Mouse (Mus musculus): Measurements from ENCODE around the gene Ncapd2. TPM values are rescaled to one million over a fixed set of nuclear protein-coding genes. Genes with fewer than 3 reads are reported as not detected.

Ncapd2 gene
- polyA plus RNA-seq, 1 experiment from 2014 or later, result 16.6 TPM

DNA sequence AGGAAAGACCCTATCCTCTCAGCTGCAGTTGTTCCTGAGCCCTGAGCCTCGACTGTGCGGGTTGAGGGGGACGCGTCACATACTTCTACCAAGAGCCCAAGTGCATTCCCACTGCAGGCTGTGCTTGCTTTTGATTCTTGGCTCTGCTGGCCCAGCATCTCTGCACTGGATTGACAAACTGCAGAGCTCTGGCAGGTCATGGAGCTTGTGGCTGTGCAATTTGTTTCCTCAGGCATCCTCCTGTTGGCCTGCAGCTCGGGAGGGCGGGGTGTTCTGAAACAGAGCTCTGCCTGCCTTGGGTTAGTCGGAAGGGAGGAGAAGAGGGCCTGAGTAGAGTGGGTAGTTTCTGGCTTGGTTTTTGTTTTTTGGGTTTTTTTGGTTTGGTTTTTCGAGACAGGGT is 49.1 kb downstream of the Ncapd2 start:
- no peak overlapping the region for H3K4me2 ChIP-seq (replicated peaks; ENCODE audit: low read depth)
- no peak overlapping the region for H3K27ac ChIP-seq (replicated peaks)
- no peaks in the 10 kb centered on the region for H3K27me3 ChIP-seq (ENCODE audit: control insufficient read depth, insufficient read depth, low read length)
- ATAC-seq (ENCODE audit: low FRiP score, low TSS enrichment) (no peak), DNase-seq (ENCODE audit: low spot score) (no peak)
- H3K4me1 ChIP-seq (replicated peaks; ENCODE audit: control insufficient read depth, insufficient read depth), result no peaks in the 10 kb centered on the region
- no peak overlapping the region for H3K9ac ChIP-seq (ENCODE audit: low read length)
- TF ChIP-seq CTCF (IDR thresholded peaks at IDR 0.05; ENCODE audit: low read depth) (no peak), EP300 (optimal IDR thresholded peaks at IDR 0.05) (no peak)
- 92% methylated on average over 8 of the region's 8 CpGs for WGBS
- H3K36me3 ChIP-seq (ENCODE audit: control insufficient read depth, insufficient read depth, low read length), result peaks cover 23% of the 10 kb centered on the region
- H3K9me3 ChIP-seq (ENCODE audit: control insufficient read depth, low read length), result no peaks in the 10 kb centered on the region
- H3K4me3 ChIP-seq (ENCODE audit: low read depth, low read length), result no peak overlapping the region

DNA sequence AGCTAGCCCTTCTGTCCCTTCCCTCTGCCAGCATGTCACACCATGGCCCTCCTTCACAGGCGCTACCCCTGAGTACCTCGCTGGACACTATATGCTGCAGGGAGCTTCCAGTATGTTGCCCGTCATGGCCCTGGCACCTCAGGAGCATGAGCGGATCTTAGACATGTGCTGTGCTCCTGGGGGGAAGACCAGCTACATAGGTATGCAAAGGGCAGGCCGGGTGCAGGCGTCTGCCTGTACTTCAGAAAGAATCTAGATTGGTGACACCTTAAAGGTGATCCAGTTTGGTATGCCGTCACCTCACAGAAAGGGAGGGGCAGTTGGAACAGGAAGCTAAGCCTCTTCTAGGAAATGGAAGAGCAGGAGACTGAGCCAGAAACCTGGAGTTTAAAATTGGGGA is 51.8 kb downstream of the Ncapd2 start:
- DNase-seq (ENCODE audit: low spot score) (no peak), ATAC-seq (ENCODE audit: low FRiP score, low TSS enrichment) (no peak)

DNA sequence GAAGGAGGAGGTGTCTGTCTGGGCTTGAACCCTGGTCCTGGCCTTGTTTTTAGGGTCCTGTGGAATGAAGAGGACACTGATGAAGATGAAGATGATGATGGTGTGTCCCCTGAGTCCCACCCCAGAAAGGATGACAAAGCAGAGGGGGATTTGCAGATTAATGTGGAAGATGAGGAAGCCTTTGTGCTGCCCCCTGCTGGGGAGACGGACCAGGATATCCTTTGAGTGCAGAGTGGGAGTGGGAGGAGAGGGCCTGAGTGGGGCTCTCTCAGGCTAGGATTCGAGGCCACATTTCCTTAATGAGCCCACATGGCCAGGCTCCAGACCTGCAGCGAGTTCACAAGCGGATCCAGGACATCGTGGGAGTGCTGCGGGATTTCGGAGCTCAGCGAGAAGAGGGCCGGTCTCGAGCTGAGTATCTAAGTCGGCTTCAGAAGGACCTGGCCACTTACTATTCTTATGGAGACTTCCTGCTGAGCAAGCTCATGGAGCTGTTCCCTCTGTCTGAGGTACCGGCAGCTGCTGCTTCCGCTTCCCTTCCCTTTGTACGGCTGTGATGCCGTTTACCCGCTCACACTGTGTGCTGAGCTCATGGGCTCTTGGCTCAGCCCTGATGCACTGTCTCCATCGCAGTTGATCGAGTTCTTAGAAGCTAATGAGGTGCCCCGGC is 54.4 kb downstream of the Ncapd2 start:
- no peak overlapping the region for H3K27ac ChIP-seq (replicated peaks)
- TF ChIP-seq EP300 (optimal IDR thresholded peaks at IDR 0.05) (no peak), CTCF (IDR thresholded peaks at IDR 0.05; ENCODE audit: low read depth) (peak; percentile 73)
- peak; percentile 51 for DNase-seq (ENCODE audit: low spot score)
- H3K9ac ChIP-seq (ENCODE audit: low read length), result no peak overlapping the region
- no peaks in the 10 kb centered on the region for H3K27me3 ChIP-seq (ENCODE audit: control insufficient read depth, insufficient read depth, low read length)
- no peaks in the 10 kb centered on the region for H3K9me3 ChIP-seq (ENCODE audit: control insufficient read depth, low read length)
- peaks cover 37% of the 10 kb centered on the region for H3K36me3 ChIP-seq (ENCODE audit: control insufficient read depth, insufficient read depth, low read length)
- no peaks in the 10 kb centered on the region; the same call in 1 of the 2 replicates for H3K4me1 ChIP-seq (replicated peaks; ENCODE audit: control insufficient read depth, insufficient read depth)
- WGBS, result 92% methylated on average over 19 of the region's 19 CpGs
- H3K4me3 ChIP-seq (ENCODE audit: low read depth, low read length), result no peak overlapping the region
- no peak for ATAC-seq (ENCODE audit: low FRiP score, low TSS enrichment)
- H3K4me2 ChIP-seq (replicated peaks; ENCODE audit: low read depth), result no peak overlapping the region

More for the DNA sequence above, 51.8 kb downstream of the Ncapd2 start:
- Histone ChIP-seq H3K4me1 (replicated peaks; ENCODE audit: control insufficient read depth, insufficient read depth) (no peaks in the 10 kb centered on the region), H3K36me3 (ENCODE audit: control insufficient read depth, insufficient read depth, low read length) (peaks cover 28% of the 10 kb centered on the region), H3K9ac (ENCODE audit: low read length) (no peak overlapping the region), H3K9me3 (ENCODE audit: control insufficient read depth, low read length) (no peaks in the 10 kb centered on the region), H3K27ac (replicated peaks) (no peak overlapping the region), H3K27me3 (ENCODE audit: control insufficient read depth, insufficient read depth, low read length) (no peaks in the 10 kb centered on the region), H3K4me2 (replicated peaks; ENCODE audit: low read depth) (no peak overlapping the region), H3K4me3 (ENCODE audit: low read depth, low read length) (no peak overlapping the region)
- 83% methylated on average over 7 of the region's 7 CpGs for WGBS
- TF ChIP-seq EP300 (optimal IDR thresholded peaks at IDR 0.05) (no peak), CTCF (IDR thresholded peaks at IDR 0.05; ENCODE audit: low read depth) (no peak)

DNA sequence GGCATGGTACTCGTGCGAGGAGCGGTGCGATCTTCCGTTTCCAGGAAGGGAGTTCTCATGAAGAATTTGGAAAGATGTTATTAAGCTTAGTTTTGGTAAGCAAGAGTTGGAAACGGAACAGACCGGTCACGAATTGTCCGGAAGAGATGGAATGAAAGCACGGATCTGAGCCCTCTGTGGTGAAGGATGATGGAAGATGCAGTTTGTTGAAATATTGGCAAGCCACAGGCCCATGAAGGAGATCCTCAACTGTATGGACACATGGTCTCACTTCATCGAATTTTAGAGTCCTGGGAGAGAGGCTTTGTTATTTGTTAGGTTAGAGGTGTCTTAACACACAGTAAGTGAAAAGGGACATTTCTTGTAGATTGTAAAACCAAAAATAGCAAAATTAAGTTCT is 59.0 kb downstream of the Ncapd2 start:
- DNase-seq (ENCODE audit: low spot score) (no peak), ATAC-seq (ENCODE audit: low FRiP score, low TSS enrichment) (no peak)
- H3K27ac ChIP-seq (replicated peaks), result no peak overlapping the region
- H3K9ac ChIP-seq (ENCODE audit: low read length), result peak overlapping the region; percentile 80
- H3K4me1 ChIP-seq (replicated peaks; ENCODE audit: control insufficient read depth, insufficient read depth), result no peaks in the 10 kb centered on the region; the same call in 1 of the 2 replicates
- H3K27me3 ChIP-seq (ENCODE audit: control insufficient read depth, insufficient read depth, low read length), result no peaks in the 10 kb centered on the region
- H3K36me3 ChIP-seq (ENCODE audit: control insufficient read depth, insufficient read depth, low read length), result peaks cover 25% of the 10 kb centered on the region
- peak overlapping the region; percentile 96 for H3K4me2 ChIP-seq (replicated peaks; ENCODE audit: low read depth)
- H3K9me3 ChIP-seq (ENCODE audit: control insufficient read depth, low read length), result no peaks in the 10 kb centered on the region
- TF ChIP-seq EP300 (optimal IDR thresholded peaks at IDR 0.05) (no peak), CTCF (IDR thresholded peaks at IDR 0.05; ENCODE audit: low read depth) (no peak)
- 4% methylated on average over 11 of the region's 11 CpGs for WGBS
- peak overlapping the region; percentile 76 for H3K4me3 ChIP-seq (ENCODE audit: low read depth, low read length)

DNA sequence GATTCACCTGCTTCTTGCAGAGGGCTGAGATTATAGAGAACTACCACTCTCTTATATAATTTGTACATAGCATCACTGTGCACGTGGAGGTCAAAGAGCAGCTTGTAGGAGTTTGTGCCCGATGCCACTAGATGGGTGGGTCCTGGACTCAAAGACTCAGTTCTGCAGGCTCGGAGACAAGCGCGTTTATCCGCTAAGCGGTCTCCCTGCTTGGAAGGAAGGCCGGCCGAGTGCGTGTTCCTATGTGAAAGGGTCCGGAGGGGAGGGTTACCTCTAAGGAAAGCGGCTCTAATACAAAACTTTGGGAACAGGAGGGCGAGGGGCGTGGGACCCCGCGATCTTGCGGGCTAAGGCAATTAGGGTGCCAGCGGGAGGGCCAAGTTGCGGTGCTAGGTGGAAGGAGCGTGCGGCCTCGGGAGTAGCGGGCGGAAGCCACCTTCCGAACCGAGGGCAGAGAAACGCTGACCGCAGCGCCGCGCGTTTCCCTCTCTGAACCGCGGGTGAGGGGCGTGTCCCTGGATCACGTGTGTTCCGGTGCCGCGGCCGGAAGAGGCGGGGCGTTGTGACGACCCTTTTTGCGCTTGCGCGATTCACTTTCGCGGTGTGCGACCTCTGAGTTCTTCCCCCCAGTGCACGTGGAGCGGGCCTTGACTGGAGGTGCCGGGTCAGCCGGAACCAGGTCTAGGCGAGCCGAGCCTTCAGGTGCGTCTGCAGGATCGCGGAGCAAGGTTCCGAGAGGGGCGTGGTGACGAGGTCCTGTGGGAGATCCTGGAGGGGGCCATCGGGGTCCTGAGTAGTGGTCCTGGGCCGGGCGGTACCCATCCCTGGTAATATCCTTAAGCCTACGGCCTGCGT is 60.0 kb downstream of the Ncapd2 start, which contains the start of gene Nop2:
Gene Nop2 (plus strand): TSS at position 608 of the 855 bp plus-strand sequence.
- TF ChIP-seq EP300 (optimal IDR thresholded peaks at IDR 0.05), result no peak
- TF ChIP-seq CTCF (IDR thresholded peaks at IDR 0.05; ENCODE audit: low read depth), result no peak

More for the DNA sequence above, 60.0 kb downstream of the Ncapd2 start, which contains the start of gene Nop2:
- under 1% methylated on average over 63 of the region's 66 CpGs for WGBS
- H3K4me2 ChIP-seq (replicated peaks; ENCODE audit: low read depth), result peak within 1 kb of the TSS; percentile 96
- H3K36me3 ChIP-seq (ENCODE audit: control insufficient read depth, insufficient read depth, low read length), result peaks cover 23% of the 10 kb centered on the region
- peak within 1 kb of the TSS; percentile 76 for H3K4me3 ChIP-seq (ENCODE audit: low read depth, low read length)
- no peaks in the 10 kb centered on the region; the same call in 1 of the 2 replicates for H3K4me1 ChIP-seq (replicated peaks; ENCODE audit: control insufficient read depth, insufficient read depth)
- H3K27me3 ChIP-seq (ENCODE audit: control insufficient read depth, insufficient read depth, low read length), result no peaks in the 10 kb centered on the region
- no peaks in the 10 kb centered on the region for H3K9me3 ChIP-seq (ENCODE audit: control insufficient read depth, low read length)
- ATAC-seq (ENCODE audit: low FRiP score, low TSS enrichment), result peak; percentile 95
- H3K27ac ChIP-seq (replicated peaks), result peak within 1 kb of the TSS; percentile 79
- peak within 1 kb of the TSS; percentile 80 for H3K9ac ChIP-seq (ENCODE audit: low read length)
- peak; percentile 95 for DNase-seq (ENCODE audit: low spot score)
